Mouse (Mus musculus) colon, adult 2 months (tissue): ENCODE measurements around the gene Abhd13. TPM values are rescaled to one million over a fixed set of nuclear protein-coding genes. Genes with fewer than 3 reads are reported as not detected.

Source experiments
- polyA plus RNA-seq: library from polyadenylated mRNA; depleted of rRNA; stranded (reverse); fragments of >200 nt; gene quantifications from 2 replicates; pipeline ENCODE4 v1.2.3, GENCODE M21; 2012; rRNA removed

Gene Abhd13
- 5.4 and 6.3 TPM in 2 replicates for polyA plus RNA-seq

DNA sequence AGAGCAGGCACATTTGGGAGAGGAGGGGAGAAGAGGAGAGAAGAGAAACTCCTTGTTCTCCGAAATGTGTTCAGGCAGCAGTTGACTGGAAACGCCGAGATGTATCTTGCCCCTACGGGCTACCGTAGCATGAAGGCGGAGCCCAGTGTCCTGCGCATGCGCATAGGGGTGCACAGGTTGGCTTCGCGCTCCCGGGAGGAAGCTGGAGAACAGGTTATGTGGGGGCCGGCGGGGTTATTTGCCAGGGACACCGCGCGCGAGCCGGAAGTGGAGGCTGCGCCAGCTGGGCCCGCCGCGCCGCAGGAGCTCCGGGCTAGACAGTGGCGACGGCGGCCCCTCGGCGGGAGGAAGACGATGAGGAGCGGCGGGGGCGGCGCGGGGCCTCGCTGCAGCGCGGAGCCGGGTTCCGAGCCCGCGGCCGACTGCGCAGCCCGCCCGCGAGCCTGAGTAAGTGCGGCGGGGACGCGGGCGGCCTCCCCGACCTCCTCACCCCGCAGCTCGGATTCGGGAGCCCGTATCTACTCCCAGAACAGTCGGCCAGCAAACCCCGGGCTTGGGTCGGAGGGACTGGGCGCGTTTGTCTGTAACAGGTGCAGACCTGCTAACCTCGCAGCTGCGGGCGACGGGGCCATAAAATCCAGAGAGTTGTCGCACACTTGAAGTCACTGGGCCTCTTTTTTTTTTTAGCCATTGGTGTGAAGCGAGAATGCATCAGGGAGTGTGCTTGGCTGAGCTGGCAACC is at the start of gene Abhd13, which contains the start of gene Lig4:
TSS of gene Abhd13 (plus strand) at position 135 of the 742 bp plus-strand sequence.
TSS of gene Lig4 (minus strand) at position 114 of the 742 bp plus-strand sequence.

GRCm38 (mm10) chr8:10006156-10006985 is 28.9 kb downstream of the Abhd13 start, which contains the start of gene Tnfsf13b:
Gene Tnfsf13b, plus strand, starts transcription at chr8:10006467.

Other genes starting within 250 kb of the Abhd13 start
- gene Fam155a, start 206.5 kb upstream of the Abhd13 start, polyA plus RNA-seq, result 2.8 and 3.2 TPM in 2 replicates
- not detected in 2 replicates for gene Gm10217, start 113.5 kb upstream of the Abhd13 start, polyA plus RNA-seq
- gene Lig4, start within 50 bp of the Abhd13 start, polyA plus RNA-seq, result 1.6 and 1.9 TPM in 2 replicates
- gene Tnfsf13b, start 28.8 kb downstream of the Abhd13 start, polyA plus RNA-seq, result 8.6 and 9.3 TPM in 2 replicates
- 0.27 and 0.29 TPM in 2 replicates for gene Myo16, start 176.2 kb downstream of the Abhd13 start, polyA plus RNA-seq